Mouse (Mus musculus): ENCODE measurements around the gene Arsg. TPM values are rescaled to one million over a fixed set of nuclear protein-coding genes. Genes with fewer than 3 reads are reported as not detected.

Arsg gene
- total and polyA plus RNA-seq, 3 experiments: 0.79 to 3.3 (median 1.4) TPM

GRCm38 (mm10) chr11:109475717-109476116 lies 2.5 kb downstream of the Arsg start:
- H3K4me2 ChIP-seq (ENCODE audit: insufficient read depth, low read depth, poor library complexity, severe bottlenecking): no peak overlapping the region
- TF ChIP-seq MXI1 (IDR thresholded peaks at IDR 0.05; ENCODE audit: low read depth, low read length): peak; percentile 11; the same call in 1 of the 2 replicates
- TF ChIP-seq RCOR1 (conservative IDR thresholded peaks at IDR 0.05; ENCODE audit: low read depth, low read length): no peak
- TF ChIP-seq ZMIZ1 (IDR thresholded peaks at IDR 0.05; ENCODE audit: low read depth, low read length): no peak
- in situ Hi-C loops (cut with MboI; ENCODE audit: low pct_ligation_motif_present, low pct_unique_long_range_greater_than_20kb, low sequenced_read_pairs): no loop called here
- no peak for DNase-seq (ENCODE audit: extremely low read depth)
- no peak overlapping the region for H3K4me3 ChIP-seq (replicated peaks in 1 of 3; ENCODE audit: low read depth in 2 of 3, low read length in 2 of 3, poor library complexity in 1 of 3)
- H3K9me3 ChIP-seq (replicated peaks; ENCODE audit: low read length): no peaks in the 10 kb centered on the region
- dilution Hi-C loops (cut with MboI; ENCODE audit: extremely low pct_ligation_motif_present, extremely low pct_unique_long_range_greater_than_20kb, low sequenced_read_pairs): no loop called here
- no peaks in the 10 kb centered on the region for H3K27me3 ChIP-seq (replicated peaks)
- no peak overlapping the region for H3K27ac ChIP-seq (ENCODE audit: insufficient read depth, low read depth)
- H3K4me1 ChIP-seq (ENCODE audit: control insufficient read depth in 1 of 2, insufficient read depth in 2 of 2): peaks cover 21 to 59% of the 10 kb centered on the region in 2 experiments
- H3K79me2 ChIP-seq (replicated peaks; ENCODE audit: control insufficient read depth, extremely low read depth, insufficient read depth, poor library complexity, severe bottlenecking): peaks cover 5% of the 10 kb centered on the region; the same call in 1 of the 2 replicates
- no peak overlapping the region for H3K9ac ChIP-seq (ENCODE audit: insufficient read depth, low read depth)
- H3K36me3 ChIP-seq (replicated peaks in 1 of 2; ENCODE audit: control insufficient read depth in 1 of 2, insufficient read depth in 1 of 2, low read length in 1 of 2): no peaks in the 10 kb centered on the region

DNA sequence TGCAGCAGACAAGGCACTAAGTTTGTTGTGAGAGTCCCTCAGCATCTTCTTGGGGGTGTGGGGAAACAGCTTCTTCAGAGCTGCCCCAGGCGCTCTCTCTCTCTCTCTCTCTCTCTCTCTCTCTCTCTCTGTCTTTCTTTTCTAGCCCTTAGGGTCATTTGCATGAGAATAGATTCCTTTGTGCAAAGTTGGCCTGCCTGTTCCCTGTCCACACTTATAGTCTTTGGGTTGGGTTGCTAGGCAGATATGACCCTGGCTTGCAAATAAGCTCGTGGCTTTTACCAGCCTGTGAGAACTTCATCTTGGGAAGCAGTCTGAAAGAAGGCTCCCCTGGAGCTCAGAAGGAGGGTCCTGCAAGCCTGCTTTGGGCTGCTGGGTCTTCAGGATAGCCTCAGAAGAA lies 3.1 kb downstream of the Arsg start:
- in situ Hi-C loops (cut with MboI; ENCODE audit: low pct_ligation_motif_present, low pct_unique_long_range_greater_than_20kb, low sequenced_read_pairs): no loop called here
- H3K4me1 ChIP-seq (ENCODE audit: control insufficient read depth in 1 of 2, insufficient read depth in 2 of 2): peaks cover 21 to 54% of the 10 kb centered on the region in 2 experiments
- no peaks in the 10 kb centered on the region for H3K36me3 ChIP-seq (replicated peaks in 1 of 2; ENCODE audit: control insufficient read depth in 1 of 2, insufficient read depth in 1 of 2, low read length in 1 of 2)
- no peak overlapping the region for H3K9ac ChIP-seq (ENCODE audit: insufficient read depth, low read depth)
- H3K4me3 ChIP-seq (replicated peaks in 1 of 3; ENCODE audit: low read depth in 2 of 3, low read length in 2 of 3, poor library complexity in 1 of 3): no peak overlapping the region
- no peak overlapping the region for H3K27ac ChIP-seq (ENCODE audit: insufficient read depth, low read depth)
- dilution Hi-C loops (cut with MboI; ENCODE audit: extremely low pct_ligation_motif_present, extremely low pct_unique_long_range_greater_than_20kb, low sequenced_read_pairs): no loop called here
- peak; percentile 20 for DNase-seq (ENCODE audit: extremely low read depth)
- peaks cover 5% of the 10 kb centered on the region; the same call in 1 of the 2 replicates for H3K79me2 ChIP-seq (replicated peaks; ENCODE audit: control insufficient read depth, extremely low read depth, insufficient read depth, poor library complexity, severe bottlenecking)
- no peaks in the 10 kb centered on the region for H3K9me3 ChIP-seq (replicated peaks; ENCODE audit: low read length)
- no peak for TF ChIP-seq ELF1 (IDR thresholded peaks at IDR 0.05; ENCODE audit: low read depth, low read length)
- no peaks in the 10 kb centered on the region for H3K27me3 ChIP-seq (replicated peaks)
- 0 out of 2 replicates have a peak overlapping the region, but pooled peaks have one; percentile 5 for H3K4me2 ChIP-seq (ENCODE audit: insufficient read depth, low read depth, poor library complexity, severe bottlenecking)

GRCm38 (mm10) chr11:109476653-109477052 lies 3.5 kb downstream of the Arsg start:
- Histone ChIP-seq H3K4me3 (replicated peaks in 1 of 3; ENCODE audit: low read depth in 2 of 3, low read length in 2 of 3, poor library complexity in 1 of 3) (no peak overlapping the region), H3K79me2 (replicated peaks; ENCODE audit: control insufficient read depth, extremely low read depth, insufficient read depth, poor library complexity, severe bottlenecking) (peaks cover 2% of the 10 kb centered on the region; the same call in 1 of the 2 replicates), H3K9ac (ENCODE audit: insufficient read depth, low read depth) (no peak overlapping the region), H3K9me3 (replicated peaks; ENCODE audit: low read length) (no peaks in the 10 kb centered on the region), H3K4me1 (ENCODE audit: control insufficient read depth in 1 of 2, insufficient read depth in 2 of 2) (peaks cover 21 to 50% of the 10 kb centered on the region in 2 experiments), H3K36me3 (replicated peaks in 1 of 2; ENCODE audit: control insufficient read depth in 1 of 2, insufficient read depth in 1 of 2, low read length in 1 of 2) (no peaks in the 10 kb centered on the region), H3K27me3 (replicated peaks) (no peaks in the 10 kb centered on the region), H3K4me2 (ENCODE audit: insufficient read depth, low read depth, poor library complexity, severe bottlenecking) (0 out of 2 replicates have a peak overlapping the region, but pooled peaks have one; percentile 5), H3K27ac (ENCODE audit: insufficient read depth, low read depth) (no peak overlapping the region)
- peak; percentile 28 for DNase-seq (ENCODE audit: extremely low read depth)
- dilution Hi-C loops (cut with MboI; ENCODE audit: extremely low pct_ligation_motif_present, extremely low pct_unique_long_range_greater_than_20kb, low sequenced_read_pairs) (no loop called here), in situ Hi-C loops (cut with MboI; ENCODE audit: low pct_ligation_motif_present, low pct_unique_long_range_greater_than_20kb, low sequenced_read_pairs) (no loop called here)
- no peak for TF ChIP-seq USF2 (conservative IDR thresholded peaks at IDR 0.05; ENCODE audit: low read depth, low read length)
- TF ChIP-seq EP300 (IDR thresholded peaks at IDR 0.05; ENCODE audit: low read length): peak; percentile 41; the same call in 1 of the 2 replicates
- no peak for TF ChIP-seq ZMIZ1 (IDR thresholded peaks at IDR 0.05; ENCODE audit: low read depth, low read length)
- no peak for TF ChIP-seq CHD2 (IDR thresholded peaks at IDR 0.05; ENCODE audit: low read length)
- no peak for TF ChIP-seq TCF12 (IDR thresholded peaks at IDR 0.05; ENCODE audit: low read depth, low read length)
- TF ChIP-seq JUN (IDR thresholded peaks at IDR 0.05; ENCODE audit: insufficient read depth, low read depth, low read length): no peak
- TF ChIP-seq ETS1 (conservative IDR thresholded peaks at IDR 0.05; ENCODE audit: low read depth, low read length): no peak
- no peak for TF ChIP-seq CTCF (conservative IDR thresholded peaks at IDR 0.05 in 1 of 2, IDR thresholded peaks at IDR 0.05 in 1 of 2; ENCODE audit: low read depth in 2 of 2, low read length in 2 of 2)
- TF ChIP-seq MYC (IDR thresholded peaks at IDR 0.05; ENCODE audit: low read depth, low read length): no peak
- TF ChIP-seq ZKSCAN1 (IDR thresholded peaks at IDR 0.05; ENCODE audit: borderline replicate concordance, low read depth, low read length): peak; percentile 77
- no peak for TF ChIP-seq GABPA (IDR thresholded peaks at IDR 0.05; ENCODE audit: insufficient replicate concordance, low read depth, low read length)
- no peak for TF ChIP-seq NELFE (IDR thresholded peaks at IDR 0.05; ENCODE audit: low read depth, low read length)
- peak; percentile 46; the same call in 1 of the 2 replicates for TF ChIP-seq MAZ (IDR thresholded peaks at IDR 0.05; ENCODE audit: low read depth, low read length)

Data from CH12.LX (cell line).